Mouse (Mus musculus): ENCODE data around the gene Otog. TPM values are rescaled to one million over a fixed set of nuclear protein-coding genes. Genes with fewer than 3 reads are reported as not detected.

The Otog gene
- total RNA-seq, 2 experiments from 2014 or later: not detected

- no peak for ATAC-seq (replicated peaks; ENCODE audit: low FRiP score, poor library complexity, severe bottlenecking)
Measured at GRCm38 (mm10) chr7:46279946-46280345, 39.2 kb downstream of the Otog start.

GRCm38 (mm10) chr7:46280896-46281295, 40.1 kb downstream of the Otog start:
- no peak for ATAC-seq (replicated peaks; ENCODE audit: low FRiP score, poor library complexity, severe bottlenecking)

- ATAC-seq (replicated peaks; ENCODE audit: low FRiP score, poor library complexity, severe bottlenecking): no peak
Measured at GRCm38 (mm10) chr7:46282276-46282675, 41.5 kb downstream of the Otog start.

- ATAC-seq (replicated peaks; ENCODE audit: low FRiP score, poor library complexity, severe bottlenecking): no peak
Measured at GRCm38 (mm10) chr7:46283681-46284080, 42.9 kb downstream of the Otog start.

GRCm38 (mm10) chr7:46285161-46285839, 44.5 kb downstream of the Otog start:
- ATAC-seq (replicated peaks; ENCODE audit: low FRiP score, poor library complexity, severe bottlenecking): no peak

- no peak for ATAC-seq (replicated peaks; ENCODE audit: low FRiP score, poor library complexity, severe bottlenecking)
Measured at GRCm38 (mm10) chr7:46286391-46286790, 45.6 kb downstream of the Otog start.

GRCm38 (mm10) chr7:46287051-46287450, 46.3 kb downstream of the Otog start:
- no peak for ATAC-seq (replicated peaks; ENCODE audit: low FRiP score, poor library complexity, severe bottlenecking)

- no peak for ATAC-seq (replicated peaks; ENCODE audit: low FRiP score, poor library complexity, severe bottlenecking)
Measured at GRCm38 (mm10) chr7:46296330-46296729, 55.5 kb downstream of the Otog start.

GRCm38 (mm10) chr7:46301031-46301632, 60.3 kb downstream of the Otog start:
- no peak for ATAC-seq (replicated peaks; ENCODE audit: low FRiP score, poor library complexity, severe bottlenecking)

- ATAC-seq (replicated peaks; ENCODE audit: low FRiP score, poor library complexity, severe bottlenecking): no peak
Measured at GRCm38 (mm10) chr7:46313486-46313885, 72.7 kb downstream of the Otog start.

GRCm38 (mm10) chr7:46314220-46315009, 73.6 kb downstream of the Otog start:
- no peak for ATAC-seq (replicated peaks; ENCODE audit: low FRiP score, poor library complexity, severe bottlenecking)

- no peak for ATAC-seq (replicated peaks; ENCODE audit: low FRiP score, poor library complexity, severe bottlenecking)
Measured at GRCm38 (mm10) chr7:46315692-46316091, 74.9 kb downstream of the Otog start.

- no peak for ATAC-seq (replicated peaks; ENCODE audit: low FRiP score, poor library complexity, severe bottlenecking)
Measured at GRCm38 (mm10) chr7:46316948-46317347, 76.2 kb downstream of the Otog start.

GRCm38 (mm10) chr7:46321242-46321641, 80.5 kb downstream of the Otog start:
- no peak for ATAC-seq (replicated peaks; ENCODE audit: low FRiP score, poor library complexity, severe bottlenecking)

- no peak for ATAC-seq (replicated peaks; ENCODE audit: low FRiP score, poor library complexity, severe bottlenecking)
Measured at GRCm38 (mm10) chr7:46327896-46328295, 87.1 kb downstream of the Otog start.

- no peak for ATAC-seq (replicated peaks; ENCODE audit: low FRiP score, poor library complexity, severe bottlenecking)
Measured at GRCm38 (mm10) chr7:46337397-46337796, 96.6 kb downstream of the Otog start.

- no peak for ATAC-seq (replicated peaks; ENCODE audit: low FRiP score, poor library complexity, severe bottlenecking)
Measured at GRCm38 (mm10) chr7:46339818-46340217, 99.0 kb downstream of the Otog start.

GRCm38 (mm10) chr7:46340295-46340694, 99.5 kb downstream of the Otog start:
- no peak for ATAC-seq (replicated peaks; ENCODE audit: low FRiP score, poor library complexity, severe bottlenecking)

- ATAC-seq (replicated peaks; ENCODE audit: low FRiP score, poor library complexity, severe bottlenecking): no peak
Measured at GRCm38 (mm10) chr7:46341471-46341870, 100.7 kb downstream of the Otog start.

- ATAC-seq (replicated peaks; ENCODE audit: low FRiP score, poor library complexity, severe bottlenecking): no peak
Measured at GRCm38 (mm10) chr7:46347692-46348091, 106.9 kb downstream of the Otog start.

GRCm38 (mm10) chr7:46348813-46349212, 108.0 kb downstream of the Otog start:
- no peak for ATAC-seq (replicated peaks; ENCODE audit: low FRiP score, poor library complexity, severe bottlenecking)

Data from erythroid progenitor cell, adult 5-6 weeks (primary cell).